Mouse (Mus musculus): ENCODE data around the gene Crot. TPM values are rescaled to one million over a fixed set of nuclear protein-coding genes. Genes with fewer than 3 reads are reported as not detected.
"Not testable (repeated sequence)": the region's sequence is repeated elsewhere in the genome, so short reads cannot be mapped to it uniquely, and the experiment has no call there.

Gene Crot
- polyA plus RNA-seq, 1 experiment from 2014 or later: 37.9 TPM

DNA sequence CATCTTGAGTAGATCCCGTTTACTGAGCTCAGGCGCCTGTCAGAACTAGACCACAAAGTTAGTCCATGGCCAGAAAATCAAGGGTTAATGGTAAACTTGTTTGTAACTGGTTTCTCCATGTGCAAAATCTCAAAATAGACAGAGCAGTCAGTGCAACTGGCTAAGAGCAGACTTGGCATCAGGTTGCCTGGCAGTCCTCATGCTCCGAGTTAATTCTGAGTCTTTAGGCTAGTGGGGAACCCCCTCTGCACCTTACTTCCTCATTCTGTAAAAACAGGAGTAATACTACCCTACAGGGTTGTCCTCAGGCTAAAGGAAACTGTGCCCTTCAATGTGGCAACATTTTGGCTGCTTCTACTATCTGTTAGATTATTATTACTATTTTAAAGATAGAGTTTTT is 53.3 kb downstream of the Crot start:
- no peaks in the 10 kb centered on the region for H3K9me3 ChIP-seq (replicated peaks; ENCODE audit: control insufficient read depth, low read length)
- H3K4me1 ChIP-seq (ENCODE audit: control insufficient read depth, insufficient read depth, low read length): no peaks in the 10 kb centered on the region
- no peaks in the 10 kb centered on the region for H3K27me3 ChIP-seq (ENCODE audit: control insufficient read depth, insufficient read depth, low read length)
- no peak overlapping the region for H3K9ac ChIP-seq (ENCODE audit: low read depth, low read length)
- WGBS (ENCODE audit: insufficient replicate concordance): 77% methylated on average over 3 of the region's 3 CpGs
- H3K4me2 ChIP-seq: no peak overlapping the region
- ATAC-seq (replicated peaks; ENCODE audit: insufficient number of reproducible peaks, low FRiP score, low TSS enrichment): no peak
- H3K4me3 ChIP-seq (ENCODE audit: low read depth, low read length): no peak overlapping the region
- no peak overlapping the region for H3K27ac ChIP-seq (ENCODE audit: low read depth, low read length)
- no peaks in the 10 kb centered on the region for H3K36me3 ChIP-seq (ENCODE audit: control insufficient read depth, insufficient read depth, low read length)

DNA sequence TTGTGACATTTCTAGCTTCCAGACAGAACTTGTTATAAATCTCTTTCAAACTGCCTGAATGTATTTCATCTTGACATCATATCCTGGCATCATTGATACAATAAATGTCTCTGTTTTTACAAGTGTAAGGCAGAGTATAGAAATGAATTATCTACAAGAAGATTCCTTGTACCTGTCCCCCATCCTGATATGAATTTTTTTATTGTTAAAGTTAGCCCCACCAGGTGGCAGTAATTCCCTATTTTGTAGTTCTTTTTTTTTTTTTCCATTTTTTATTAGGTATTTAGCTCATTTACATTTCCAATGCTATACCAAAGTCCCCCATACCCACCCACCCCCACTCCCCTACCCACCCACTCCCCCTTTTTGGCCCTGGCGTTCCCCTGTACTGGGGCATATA is 55.9 kb downstream of the Crot start:
- H3K4me1 ChIP-seq (ENCODE audit: control insufficient read depth, insufficient read depth, low read length); H3K27ac ChIP-seq (ENCODE audit: low read depth, low read length); H3K4me3 ChIP-seq (ENCODE audit: low read depth, low read length); ATAC-seq (replicated peaks; ENCODE audit: insufficient number of reproducible peaks, low FRiP score, low TSS enrichment); H3K36me3 ChIP-seq (ENCODE audit: control insufficient read depth, insufficient read depth, low read length); H3K27me3 ChIP-seq (ENCODE audit: control insufficient read depth, insufficient read depth, low read length); H3K9ac ChIP-seq (ENCODE audit: low read depth, low read length); H3K9me3 ChIP-seq (replicated peaks; ENCODE audit: control insufficient read depth, low read length); H3K4me2 ChIP-seq: not testable (repeated sequence)
- WGBS (ENCODE audit: insufficient replicate concordance): no CpG with 5 or more reads among the region's 1 CpGs

DNA sequence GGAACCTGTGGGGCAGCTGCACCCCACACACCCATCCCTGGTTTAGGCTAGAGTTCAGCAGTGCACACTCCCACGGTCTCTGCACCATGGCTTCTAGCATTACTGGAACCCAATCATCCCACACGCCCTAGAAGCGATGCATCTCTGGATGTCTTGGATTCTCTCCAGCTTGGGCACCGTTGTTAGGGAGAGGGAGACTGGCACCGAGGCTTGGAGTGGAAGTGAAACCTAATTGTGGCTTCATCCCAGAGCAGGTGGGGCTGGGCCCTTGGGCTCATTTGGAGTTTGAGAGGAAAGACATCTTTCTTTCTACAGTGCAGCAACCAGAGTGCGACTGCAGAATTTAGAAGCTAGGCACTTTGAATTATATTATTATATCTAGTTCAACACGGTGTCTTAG is 59.2 kb downstream of the Crot start:
- Histone ChIP-seq H3K4me2 (no peak overlapping the region), H3K9ac (ENCODE audit: low read depth, low read length) (no peak overlapping the region), H3K27ac (ENCODE audit: low read depth, low read length) (no peak overlapping the region), H3K27me3 (ENCODE audit: control insufficient read depth, insufficient read depth, low read length) (no peaks in the 10 kb centered on the region), H3K4me3 (ENCODE audit: low read depth, low read length) (no peak overlapping the region), H3K36me3 (ENCODE audit: control insufficient read depth, insufficient read depth, low read length) (no peaks in the 10 kb centered on the region), H3K9me3 (replicated peaks; ENCODE audit: control insufficient read depth, low read length) (no peaks in the 10 kb centered on the region), H3K4me1 (ENCODE audit: control insufficient read depth, insufficient read depth, low read length) (no peaks in the 10 kb centered on the region)
- 79% methylated on average over 7 of the region's 7 CpGs for WGBS (ENCODE audit: insufficient replicate concordance)
- ATAC-seq (replicated peaks; ENCODE audit: insufficient number of reproducible peaks, low FRiP score, low TSS enrichment): no peak

DNA sequence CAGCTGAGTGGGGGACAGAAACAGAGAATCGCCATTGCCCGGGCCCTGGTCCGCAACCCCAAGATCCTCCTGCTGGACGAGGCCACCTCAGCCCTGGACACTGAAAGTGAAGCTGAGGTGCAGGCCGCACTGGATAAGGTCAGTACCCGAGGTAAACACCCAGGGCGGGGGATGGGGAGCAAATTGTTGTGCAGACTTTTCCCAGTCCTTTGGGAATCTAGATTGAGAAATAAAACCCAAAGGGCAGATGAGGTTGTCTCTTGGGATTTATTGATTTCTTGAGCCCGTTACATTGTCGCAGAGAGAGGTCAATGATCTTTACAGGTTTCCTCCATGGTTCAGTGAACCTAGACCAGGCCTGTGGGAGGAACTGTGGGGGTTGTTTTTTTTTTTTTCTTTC is 68.7 kb downstream of the Crot start:
- Histone ChIP-seq H3K9me3 (replicated peaks; ENCODE audit: control insufficient read depth, low read length) (peaks cover 4% of the 10 kb centered on the region; the same call in 1 of the 2 replicates), H3K4me2 (no peak overlapping the region), H3K9ac (ENCODE audit: low read depth, low read length) (no peak overlapping the region), H3K4me3 (ENCODE audit: low read depth, low read length) (no peak overlapping the region), H3K27me3 (ENCODE audit: control insufficient read depth, insufficient read depth, low read length) (no peaks in the 10 kb centered on the region), H3K4me1 (ENCODE audit: control insufficient read depth, insufficient read depth, low read length) (no peaks in the 10 kb centered on the region), H3K36me3 (ENCODE audit: control insufficient read depth, insufficient read depth, low read length) (no peaks in the 10 kb centered on the region), H3K27ac (ENCODE audit: low read depth, low read length) (no peak overlapping the region)
- ATAC-seq (replicated peaks; ENCODE audit: insufficient number of reproducible peaks, low FRiP score, low TSS enrichment): no peak
- 78% methylated on average over 9 of the region's 9 CpGs for WGBS (ENCODE audit: insufficient replicate concordance)

DNA sequence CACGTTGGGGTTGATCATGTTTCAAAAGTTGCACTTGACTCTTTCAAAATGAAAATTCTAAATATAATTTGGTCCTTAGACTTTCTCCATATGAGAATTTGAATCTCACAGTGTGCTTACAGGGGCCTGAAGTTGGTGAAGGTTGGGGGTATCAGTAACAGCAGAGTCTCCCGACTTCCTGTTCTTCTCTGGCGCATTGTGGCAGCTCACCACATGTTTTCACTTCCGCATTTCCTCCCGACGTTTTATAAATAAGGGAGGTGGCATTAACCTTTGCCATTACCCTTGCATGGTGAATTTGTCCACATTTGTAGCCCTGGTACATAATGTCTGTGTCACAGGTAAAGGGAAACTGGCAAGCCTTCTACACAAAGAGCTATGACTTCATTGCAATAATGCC is 80.1 kb downstream of the Crot start:
- no peak for ATAC-seq (replicated peaks; ENCODE audit: insufficient number of reproducible peaks, low FRiP score, low TSS enrichment)
- Histone ChIP-seq H3K27me3 (ENCODE audit: control insufficient read depth, insufficient read depth, low read length) (no peaks in the 10 kb centered on the region), H3K9ac (ENCODE audit: low read depth, low read length) (no peak overlapping the region), H3K36me3 (ENCODE audit: control insufficient read depth, insufficient read depth, low read length) (no peaks in the 10 kb centered on the region), H3K9me3 (replicated peaks; ENCODE audit: control insufficient read depth, low read length) (no peaks in the 10 kb centered on the region), H3K4me3 (ENCODE audit: low read depth, low read length) (no peak overlapping the region), H3K4me1 (ENCODE audit: control insufficient read depth, insufficient read depth, low read length) (no peaks in the 10 kb centered on the region), H3K27ac (ENCODE audit: low read depth, low read length) (no peak overlapping the region), H3K4me2 (no peak overlapping the region)
- WGBS (ENCODE audit: insufficient replicate concordance): 64% methylated on average over 6 of the region's 6 CpGs

DNA sequence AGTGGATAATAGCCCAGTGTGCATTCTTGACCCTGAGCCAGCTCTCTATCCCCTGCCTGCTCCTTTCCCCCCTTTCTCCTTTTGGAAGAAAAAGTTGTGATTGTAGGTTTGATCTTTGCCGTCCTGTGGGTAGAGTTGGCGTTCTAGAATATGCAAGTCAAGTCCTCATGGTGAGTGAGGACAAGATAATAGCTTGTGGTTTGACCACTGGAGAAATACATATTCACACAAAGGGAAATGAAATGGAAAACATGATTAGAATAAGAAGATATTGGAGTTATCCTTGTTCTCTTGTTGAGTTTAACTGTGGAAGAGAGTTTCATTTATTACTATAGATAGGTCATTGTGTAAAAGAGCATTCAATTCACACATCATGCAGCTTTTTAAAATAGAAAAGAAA is 80.7 kb downstream of the Crot start:
- no peak for ATAC-seq (replicated peaks; ENCODE audit: insufficient number of reproducible peaks, low FRiP score, low TSS enrichment)
- Histone ChIP-seq H3K9me3 (replicated peaks; ENCODE audit: control insufficient read depth, low read length) (no peaks in the 10 kb centered on the region), H3K36me3 (ENCODE audit: control insufficient read depth, insufficient read depth, low read length) (no peaks in the 10 kb centered on the region), H3K4me3 (ENCODE audit: low read depth, low read length) (no peak overlapping the region), H3K27ac (ENCODE audit: low read depth, low read length) (no peak overlapping the region), H3K9ac (ENCODE audit: low read depth, low read length) (no peak overlapping the region), H3K4me1 (ENCODE audit: control insufficient read depth, insufficient read depth, low read length) (no peaks in the 10 kb centered on the region), H3K4me2 (no peak overlapping the region), H3K27me3 (ENCODE audit: control insufficient read depth, insufficient read depth, low read length) (no peaks in the 10 kb centered on the region)
- 81% methylated on average over 2 of the region's 2 CpGs for WGBS (ENCODE audit: insufficient replicate concordance)

Other genes with a start within 250 kb of the Crot start
- 1.5 and 1.6 TPM in 2 replicates for gene Abcb1b, start 199.2 kb downstream of the Crot start, polyA plus RNA-seq (2014; fragmentation: Nextera tagmentation; extraction: Ambion mirVana)
- gene Abcb4, start 103.6 kb downstream of the Crot start, polyA plus RNA-seq (2014; fragmentation: Nextera tagmentation; extraction: Ambion mirVana): 0.54 and 1.2 TPM in 2 replicates
- 8.7 and 11.4 TPM in 2 replicates for gene Tmem243, start 103.3 kb upstream of the Crot start, polyA plus RNA-seq (2014; fragmentation: Nextera tagmentation; extraction: Ambion mirVana)
- gene Dmtf1, start 164.5 kb upstream of the Crot start, polyA plus RNA-seq (2014; fragmentation: Nextera tagmentation; extraction: Ambion mirVana): 36.7 and 39.3 TPM in 2 replicates

Data from heart, embryonic 11.5 days (tissue).